Mouse (Mus musculus) neural tube, embryonic 10.5 days (tissue): ENCODE measurements around the gene Glipr1l3.
"Not testable (repeated sequence)": the region's sequence is repeated elsewhere in the genome, so short reads cannot be mapped to it uniquely, and the experiment has no call there.

Experiments used
- DNase-seq: peaks from one replicate; pipeline ENCODE4 v3.0.0-alpha.2; 2017; ENCODE audit warnings: low spot score; ENCODE audit errors: extremely low spot score

The Glipr1l3 gene

GRCm38 (mm10) chr10:112159882-112160560 lies at the start of gene Glipr1l3:
Gene Glipr1l3 (minus strand): TSS chr10:112160327.
- peak; percentile 82 for DNase-seq

GRCm38 (mm10) chr10:112203463-112203862 lies 43.3 kb upstream of the Glipr1l3 start:
- no peak for DNase-seq

GRCm38 (mm10) chr10:112193919-112194318 lies 33.8 kb upstream of the Glipr1l3 start:
- not testable (repeated sequence) for DNase-seq

GRCm38 (mm10) chr10:112177027-112177426 lies 16.9 kb upstream of the Glipr1l3 start:
- not testable (repeated sequence) for DNase-seq

- DNase-seq, result peak; percentile 65
These were observed 3.1 kb upstream of the Glipr1l3 start, which contains the start of gene Caps2 for GRCm38 (mm10) chr10:112163168-112163766. Gene Caps2 (plus strand): TSS chr10:112163621.

DNA sequence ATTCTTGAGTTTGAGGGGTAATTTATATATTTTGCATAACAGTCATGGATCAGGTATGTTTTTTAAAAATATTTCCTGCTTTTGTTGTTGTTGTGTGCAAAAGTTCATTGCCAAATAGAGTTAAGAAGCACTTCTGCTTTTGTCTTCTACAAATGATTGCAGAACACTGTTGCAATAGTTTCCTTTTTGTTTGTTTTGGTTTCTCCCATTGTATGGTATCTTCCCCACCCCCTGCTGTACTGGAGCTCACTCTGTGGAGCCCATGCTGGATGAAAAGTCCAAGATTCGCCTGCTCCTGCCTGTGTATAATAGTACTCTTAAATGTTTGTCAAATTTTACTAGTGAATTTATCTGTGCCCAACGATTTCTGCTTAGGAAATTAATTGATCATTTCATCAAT lies 20.3 kb downstream of the Glipr1l3 start:
- DNase-seq, result no peak

DNA sequence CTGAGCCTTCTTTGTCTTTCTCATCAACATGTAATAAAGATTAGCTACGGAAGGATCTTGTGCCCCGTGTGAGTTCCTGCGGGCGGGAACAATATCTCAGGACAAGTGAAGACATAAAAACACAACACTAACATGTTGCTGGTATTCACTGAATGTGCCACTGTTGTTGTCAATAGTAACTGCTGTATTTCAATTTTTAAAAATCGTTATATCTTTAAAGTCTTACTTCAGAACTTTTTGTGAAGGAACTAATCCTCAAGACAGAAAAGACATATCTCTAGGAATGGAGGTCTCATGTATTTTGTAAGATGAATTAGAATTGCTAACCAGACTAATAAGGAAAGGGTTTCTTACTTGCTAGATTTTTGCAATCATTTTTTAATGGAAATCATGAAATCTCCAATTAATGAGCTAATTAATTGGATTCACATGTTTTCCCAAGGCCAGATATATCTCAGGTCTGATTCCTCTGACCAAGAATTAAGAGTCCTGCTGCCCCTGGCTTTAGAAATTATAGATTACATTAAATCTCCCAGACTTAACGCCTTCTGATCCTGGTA lies 21.2 kb downstream of the Glipr1l3 start:
- no peak for DNase-seq

DNA sequence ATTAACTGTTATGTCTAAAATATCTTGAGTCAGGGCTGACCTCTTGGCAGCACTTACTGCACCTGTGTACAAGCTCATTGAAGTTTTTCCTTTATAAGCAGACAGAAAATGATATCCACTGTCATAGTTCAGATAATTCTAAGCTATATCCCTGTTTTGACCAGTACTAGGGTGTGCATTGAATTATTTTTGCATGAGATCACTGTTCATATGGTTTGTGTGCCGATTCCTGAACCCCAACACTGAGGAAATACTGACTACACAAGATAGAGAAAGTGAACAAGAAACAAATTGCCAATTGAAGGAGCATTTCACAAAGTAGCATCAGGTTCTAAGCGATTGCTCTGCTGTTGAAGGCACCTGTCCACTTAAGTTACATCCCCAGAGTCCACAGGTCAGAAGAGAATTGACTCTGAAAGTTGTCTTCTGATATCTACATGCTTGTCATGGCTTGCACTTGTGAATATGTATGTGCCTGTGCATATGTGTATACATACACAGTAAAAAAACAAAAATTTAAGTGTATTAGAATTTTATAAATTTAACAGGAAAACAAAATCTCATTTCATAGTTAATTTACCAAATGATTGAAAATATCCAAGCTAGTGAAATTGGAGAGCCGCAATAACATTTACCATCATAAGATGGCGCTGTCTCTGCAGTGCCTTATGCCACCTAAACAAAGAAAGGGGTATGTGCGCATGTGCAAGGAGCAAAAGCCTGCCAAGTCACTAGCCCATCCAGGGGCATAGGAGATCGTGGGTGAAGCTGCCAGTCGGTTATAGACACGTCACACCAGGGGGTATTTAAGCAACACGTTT lies 21.9 kb downstream of the Glipr1l3 start:
- DNase-seq, result peak; percentile 63

DNA sequence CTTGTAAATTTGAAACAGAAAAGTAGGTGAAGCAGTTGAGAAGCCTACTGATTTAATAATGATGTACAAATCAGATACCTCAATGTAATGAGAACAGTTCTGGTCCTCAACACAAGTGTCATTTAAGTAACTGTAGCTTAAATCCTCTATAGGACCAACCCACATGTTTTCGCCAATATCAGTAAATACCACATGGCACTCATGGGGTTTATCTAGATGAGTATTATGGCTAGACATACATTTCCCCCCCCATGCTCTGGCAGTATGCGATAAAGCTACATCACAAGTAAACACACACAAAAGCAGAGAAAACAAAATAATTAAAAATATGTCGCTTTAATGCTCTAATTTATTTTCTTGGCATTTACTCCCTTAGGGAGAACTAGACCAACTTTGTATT lies 27.9 kb downstream of the Glipr1l3 start:
- no peak for DNase-seq

DNA sequence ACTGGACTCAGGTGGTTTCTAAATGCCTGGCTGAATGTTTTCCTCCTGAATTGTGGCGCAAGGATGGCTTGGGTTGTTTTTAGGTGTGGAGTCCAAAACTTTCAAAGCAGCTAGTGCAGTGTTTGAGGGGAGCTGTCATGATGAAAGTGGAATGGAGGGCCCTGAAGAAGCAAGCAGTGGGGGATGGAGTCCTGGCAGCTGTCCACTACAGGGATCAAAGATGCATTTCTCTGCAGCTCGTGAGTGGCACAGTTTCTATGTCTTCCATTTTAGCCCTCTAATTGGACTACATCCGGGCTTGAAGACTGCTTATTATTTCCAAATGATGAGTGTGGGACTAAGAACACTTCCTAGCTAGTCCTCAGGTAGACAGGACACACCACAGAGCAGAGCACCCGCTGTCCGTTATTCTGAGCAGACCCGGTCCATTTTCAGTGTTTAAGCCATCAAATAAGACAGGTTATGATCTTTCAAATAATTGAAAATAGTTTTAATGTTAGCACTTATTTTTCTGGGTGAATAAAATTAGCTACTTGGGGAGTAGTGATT lies 32.4 kb downstream of the Glipr1l3 start:
- not testable (repeated sequence) for DNase-seq

DNA sequence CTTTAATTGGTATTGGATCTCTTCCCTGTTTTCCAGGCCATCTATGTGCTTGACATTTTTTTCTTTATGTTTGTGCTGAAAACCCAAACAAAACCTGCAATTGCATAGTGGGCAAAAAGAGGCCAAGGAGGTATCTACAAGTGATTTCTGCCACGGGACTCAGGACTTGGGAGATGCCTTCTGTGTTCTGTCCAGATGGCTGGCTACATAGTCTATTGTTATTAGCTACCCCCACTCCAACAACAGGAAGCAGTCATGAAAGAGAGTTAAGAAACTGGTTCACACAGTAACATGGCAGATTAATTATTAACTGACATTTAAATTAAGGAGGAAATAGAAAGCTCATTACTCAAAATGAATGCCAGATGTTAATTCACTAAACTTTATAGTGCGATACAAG lies 35.0 kb downstream of the Glipr1l3 start:
- DNase-seq, result not testable (repeated sequence)

DNA sequence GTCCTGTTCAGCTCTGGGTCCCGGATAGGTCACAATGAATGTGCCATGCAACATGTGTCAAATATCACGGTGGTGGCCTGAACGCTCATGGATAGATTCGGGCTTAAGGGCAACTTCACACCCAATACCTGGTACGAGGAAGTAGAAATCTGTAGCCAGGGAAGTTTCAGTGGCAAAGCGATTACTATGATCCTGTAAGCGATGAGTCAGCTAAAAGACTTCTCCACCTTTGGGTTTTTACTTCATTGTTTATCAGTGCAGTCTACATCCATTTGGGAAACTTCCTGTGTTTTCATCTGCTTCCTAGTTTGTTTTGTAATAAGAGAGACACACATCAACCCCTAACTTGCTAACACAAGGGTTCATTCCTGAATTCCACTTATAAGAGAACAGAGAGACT lies 49.7 kb downstream of the Glipr1l3 start:
- no peak for DNase-seq

GRCm38 (mm10) chr10:112105785-112106184 lies 54.3 kb downstream of the Glipr1l3 start:
- DNase-seq, result peak; percentile 54
